Mouse (Mus musculus): ENCODE results near the gene Dtx2. TPM values are rescaled to one million over a fixed set of nuclear protein-coding genes. Genes with fewer than 3 reads are reported as not detected.

The Dtx2 gene
- total and polyA plus RNA-seq, 3 experiments = 6.3 to 10.9 (median 7.3) TPM

- H3K36me3 ChIP-seq (ENCODE audit: control insufficient read depth, insufficient read depth, low read length) = no peaks in the 10 kb centered on the region
- H3K27ac ChIP-seq = no peak overlapping the region
- no peak overlapping the region for H3K9ac ChIP-seq (ENCODE audit: low read depth, low read length)
- TF ChIP-seq POLR2A (IDR thresholded peaks at IDR 0.05; ENCODE audit: insufficient read depth, low read depth, low read length) (no peak), EP300 (IDR thresholded peaks at IDR 0.05; ENCODE audit: insufficient read depth, low read depth, low read length) (no peak), CTCF (IDR thresholded peaks at IDR 0.05) (no peak)
- no peaks in the 10 kb centered on the region for H3K27me3 ChIP-seq (ENCODE audit: control insufficient read depth, insufficient read depth, low read length)
- H3K4me1 ChIP-seq (ENCODE audit: control insufficient read depth, insufficient read depth, low read length) = peaks cover 1% of the 10 kb centered on the region; the same call in 1 of the 2 replicates
- H3K4me3 ChIP-seq = no peak overlapping the region
- no peaks in the 10 kb centered on the region for H3K79me2 ChIP-seq (replicated peaks; ENCODE audit: control insufficient read depth, insufficient read depth, low read length)
- DNase-seq = no peak
- WGBS = 71% methylated on average over 8 of the region's 8 CpGs
- intact Hi-C loops (cut with DNase I) = no loop called here
Observed at GRCm38 (mm10) chr5:136052861-136053655, 58.5 kb downstream of the Dtx2 start.

GRCm38 (mm10) chr5:136054301-136055077 is 59.9 kb downstream of the Dtx2 start, which contains the start of gene Upk3bl:
Upk3bl (plus strand) TSS chr5:136054492.
- H3K79me2 ChIP-seq (replicated peaks; ENCODE audit: control insufficient read depth, insufficient read depth, low read length) = no peaks in the 10 kb centered on the region
- no peaks in the 10 kb centered on the region for H3K27me3 ChIP-seq (ENCODE audit: control insufficient read depth, insufficient read depth, low read length)
- no peak within 1 kb of the TSS for H3K9ac ChIP-seq (ENCODE audit: low read depth, low read length)
- H3K4me1 ChIP-seq (ENCODE audit: control insufficient read depth, insufficient read depth, low read length) = peaks cover 1% of the 10 kb centered on the region; the same call in 1 of the 2 replicates
- H3K4me3 ChIP-seq = no peak within 1 kb of the TSS
- WGBS = 86% methylated on average over 11 of the region's 11 CpGs
- H3K36me3 ChIP-seq (ENCODE audit: control insufficient read depth, insufficient read depth, low read length) = no peaks in the 10 kb centered on the region
- no peak for TF ChIP-seq CTCF (IDR thresholded peaks at IDR 0.05)
- TF ChIP-seq EP300 (IDR thresholded peaks at IDR 0.05; ENCODE audit: insufficient read depth, low read depth, low read length) = no peak
- no peak for TF ChIP-seq POLR2A (IDR thresholded peaks at IDR 0.05; ENCODE audit: insufficient read depth, low read depth, low read length)
- no peak within 1 kb of the TSS for H3K27ac ChIP-seq
- DNase-seq = no peak
- intact Hi-C loops (cut with DNase I) = no loop called here

- Histone ChIP-seq H3K79me2 (replicated peaks; ENCODE audit: control insufficient read depth, insufficient read depth, low read length) (no peaks in the 10 kb centered on the region), H3K27me3 (ENCODE audit: control insufficient read depth, insufficient read depth, low read length) (no peaks in the 10 kb centered on the region), H3K4me3 (no peak overlapping the region), H3K9ac (ENCODE audit: low read depth, low read length) (no peak overlapping the region), H3K27ac (no peak overlapping the region), H3K36me3 (ENCODE audit: control insufficient read depth, insufficient read depth, low read length) (no peaks in the 10 kb centered on the region), H3K4me1 (ENCODE audit: control insufficient read depth, insufficient read depth, low read length) (peaks cover 1% of the 10 kb centered on the region; the same call in 1 of the 2 replicates)
- WGBS = 44% methylated on average over 4 of the region's 4 CpGs
- intact Hi-C loops (cut with DNase I) = no loop called here
- no peak for DNase-seq
- no peak for TF ChIP-seq POLR2A (IDR thresholded peaks at IDR 0.05; ENCODE audit: insufficient read depth, low read depth, low read length)
Observed at GRCm38 (mm10) chr5:136056062-136056461, 61.5 kb downstream of the Dtx2 start.

- no peaks in the 10 kb centered on the region for H3K79me2 ChIP-seq (replicated peaks; ENCODE audit: control insufficient read depth, insufficient read depth, low read length)
- DNase-seq = no peak
- no peak overlapping the region for H3K9ac ChIP-seq (ENCODE audit: low read depth, low read length)
- H3K36me3 ChIP-seq (ENCODE audit: control insufficient read depth, insufficient read depth, low read length) = no peaks in the 10 kb centered on the region
- H3K4me1 ChIP-seq (ENCODE audit: control insufficient read depth, insufficient read depth, low read length) = 0 out of 2 replicates have a peak, but pooled peaks cover 1% of the 10 kb centered on the region
- TF ChIP-seq CTCF (IDR thresholded peaks at IDR 0.05) (no peak), POLR2A (IDR thresholded peaks at IDR 0.05; ENCODE audit: insufficient read depth, low read depth, low read length) (no peak), EP300 (IDR thresholded peaks at IDR 0.05; ENCODE audit: insufficient read depth, low read depth, low read length) (no peak)
- no peak overlapping the region for H3K27ac ChIP-seq
- no peak overlapping the region for H3K4me3 ChIP-seq
- 15% methylated on average over 8 of the region's 8 CpGs for WGBS
- intact Hi-C loops (cut with DNase I) = no loop called here
- no peaks in the 10 kb centered on the region for H3K27me3 ChIP-seq (ENCODE audit: control insufficient read depth, insufficient read depth, low read length)
Observed at GRCm38 (mm10) chr5:136057085-136057484, 62.5 kb downstream of the Dtx2 start.

- H3K4me3 ChIP-seq = no peak overlapping the region
- H3K4me1 ChIP-seq (ENCODE audit: control insufficient read depth, insufficient read depth, low read length) = 0 out of 2 replicates have a peak, but pooled peaks cover 1% of the 10 kb centered on the region
- no peak overlapping the region for H3K9ac ChIP-seq (ENCODE audit: low read depth, low read length)
- H3K27ac ChIP-seq = no peak overlapping the region
- peak; percentile 71 to 87 for DNase-seq
- no peaks in the 10 kb centered on the region for H3K36me3 ChIP-seq (ENCODE audit: control insufficient read depth, insufficient read depth, low read length)
- H3K27me3 ChIP-seq (ENCODE audit: control insufficient read depth, insufficient read depth, low read length) = no peaks in the 10 kb centered on the region
- intact Hi-C loops (cut with DNase I) = loop anchor here (1.0 to 5.0 kb wide), 4 partner anchors 15 to 184 kb away; no protein-coding TSS in a partner anchor
- H3K79me2 ChIP-seq (replicated peaks; ENCODE audit: control insufficient read depth, insufficient read depth, low read length) = no peaks in the 10 kb centered on the region
- TF ChIP-seq POLR2A (IDR thresholded peaks at IDR 0.05; ENCODE audit: insufficient read depth, low read depth, low read length) = no peak
- 0 out of 2 replicates have a peak, but pooled peaks have one; percentile 57 for TF ChIP-seq EP300 (IDR thresholded peaks at IDR 0.05; ENCODE audit: insufficient read depth, low read depth, low read length)
- peak; percentile 99 for TF ChIP-seq CTCF (IDR thresholded peaks at IDR 0.05)
- WGBS = 7% methylated on average over 12 of the region's 12 CpGs
Observed at GRCm38 (mm10) chr5:136061567-136061966, 67.0 kb downstream of the Dtx2 start.
